Mouse (Mus musculus) hindlimb bud, embryonic 11.5 days (tissue): ENCODE results near the gene Pear1.

Experiments used
- DNase-seq: peaks from one replicate; pipeline ENCODE4 v3.0.0-alpha.2; 2012; ENCODE audit warnings: low read depth, low spot score; ENCODE audit errors: extremely low spot score

The Pear1 gene

GRCm38 (mm10) chr3:87766284-87766667, 57.8 kb downstream of the Pear1 start:
- DNase-seq, result no peak

GRCm38 (mm10) chr3:87765631-87766283, 58.3 kb downstream of the Pear1 start:
- no peak for DNase-seq

DNA sequence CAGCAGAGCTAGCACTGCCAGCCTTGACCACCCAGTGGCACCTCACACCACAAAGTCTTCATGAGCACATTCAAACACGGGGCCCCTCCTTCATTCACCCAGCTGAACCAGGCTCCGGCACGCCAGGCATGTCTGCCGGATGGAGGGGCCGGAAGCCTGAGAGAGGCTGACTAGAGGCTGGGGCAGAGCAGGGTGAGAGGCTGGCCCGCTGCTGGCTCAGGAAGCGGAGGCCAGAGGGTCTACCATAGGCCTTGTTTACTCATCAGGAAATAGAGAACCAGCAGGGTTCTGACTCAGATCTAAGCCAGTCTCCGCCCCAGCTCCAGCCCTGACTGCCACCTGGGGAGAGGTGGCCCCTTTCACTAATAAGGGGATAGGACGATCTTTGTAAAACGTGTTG, 59.0 kb downstream of the Pear1 start:
- no peak for DNase-seq

DNA sequence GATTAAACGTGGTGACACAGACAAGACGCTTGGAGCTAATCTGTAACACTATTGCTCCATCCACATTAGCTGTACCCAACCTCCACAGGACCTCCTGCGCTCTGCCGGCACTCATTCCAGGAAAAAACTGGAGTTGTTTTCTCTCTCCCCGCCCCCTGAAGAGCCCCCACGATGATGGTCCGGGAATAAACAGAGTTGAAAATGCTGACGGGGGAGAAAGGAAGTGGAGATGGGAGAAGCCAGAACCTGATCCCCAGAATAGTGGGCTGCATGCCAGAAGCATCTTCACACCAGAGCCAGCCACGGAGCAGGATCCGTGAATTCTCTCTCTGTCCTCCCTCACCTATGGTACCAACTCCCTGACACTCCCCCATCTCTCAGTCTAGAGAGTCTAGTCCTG, 59.6 kb downstream of the Pear1 start:
- no peak for DNase-seq

DNA sequence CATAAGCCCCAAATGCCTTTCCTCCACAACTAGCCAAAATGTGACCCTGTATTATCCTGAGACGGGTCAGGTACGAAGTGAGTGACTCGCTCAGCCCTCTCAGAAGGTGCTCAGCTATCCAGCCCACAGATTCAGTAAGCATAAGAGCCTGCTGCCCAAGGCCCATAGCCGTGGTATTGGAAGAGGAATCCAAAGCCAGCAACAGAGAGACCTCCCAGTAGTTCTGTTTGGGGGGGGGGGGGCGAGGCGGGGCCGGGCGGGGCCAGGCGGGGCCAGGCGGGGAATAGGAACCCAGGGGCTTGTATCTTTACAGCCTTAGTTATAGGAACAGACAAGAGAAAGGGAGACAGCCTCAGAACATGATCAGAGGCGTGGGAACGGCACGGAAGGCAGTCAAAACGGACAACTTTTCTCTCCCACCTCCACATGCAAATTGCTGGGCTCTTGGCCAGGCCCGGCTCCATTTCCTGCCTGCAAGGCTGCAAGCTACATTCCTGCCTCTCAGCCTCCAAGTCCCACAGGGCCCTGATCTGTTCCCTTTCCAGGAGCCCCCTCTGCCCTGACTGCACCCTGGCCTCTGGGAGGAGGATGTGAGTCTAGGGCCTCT, 60.3 kb downstream of the Pear1 start:
- no peak for DNase-seq

DNA sequence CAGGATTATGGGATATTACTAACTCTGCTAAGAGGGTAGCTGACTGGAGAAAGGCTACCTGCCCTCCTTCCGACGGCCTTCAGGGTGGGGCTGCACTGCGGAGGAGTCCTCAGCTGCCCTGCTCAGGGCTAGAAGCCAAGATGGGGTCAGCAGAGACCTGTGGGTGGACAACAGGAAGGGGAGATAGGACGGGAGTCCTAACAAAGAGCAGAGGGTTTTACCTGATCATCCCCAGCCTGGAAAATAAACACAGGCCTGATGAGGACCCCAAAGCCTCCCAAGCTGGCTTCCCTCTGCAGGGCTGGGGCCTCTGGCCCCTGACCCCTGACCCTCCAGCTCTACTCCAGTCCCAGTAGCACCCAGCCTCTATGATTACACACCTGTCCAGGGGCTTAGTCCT, 60.9 kb downstream of the Pear1 start:
- no peak for DNase-seq

GRCm38 (mm10) chr3:87761408-87762375, 62.4 kb downstream of the Pear1 start:
- no peak for DNase-seq

GRCm38 (mm10) chr3:87758641-87759040, 65.5 kb downstream of the Pear1 start:
- no peak for DNase-seq

- DNase-seq, result no peak
Measured at GRCm38 (mm10) chr3:87756488-87756887, 67.6 kb downstream of the Pear1 start.

DNA sequence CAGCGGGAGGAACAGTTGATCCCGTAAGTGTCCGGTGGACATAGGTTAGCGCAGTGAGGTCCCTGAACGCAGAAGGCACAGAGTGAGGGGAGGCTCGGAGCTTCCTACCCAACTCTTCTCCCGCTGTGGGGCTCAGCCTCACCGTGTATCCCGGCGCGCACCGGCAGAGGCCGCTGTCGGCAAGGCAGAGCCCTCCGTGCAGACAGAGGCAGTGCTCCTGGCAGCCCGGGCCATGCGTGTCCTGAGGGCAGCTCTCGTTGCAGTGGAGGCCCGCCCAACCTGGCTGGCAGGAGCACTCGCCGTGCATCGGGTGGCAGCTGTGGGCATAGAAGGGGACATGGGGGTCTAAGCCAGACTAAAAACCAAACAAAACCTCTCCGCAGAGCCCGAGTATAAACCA, 68.1 kb downstream of the Pear1 start:
- no peak for DNase-seq

DNA sequence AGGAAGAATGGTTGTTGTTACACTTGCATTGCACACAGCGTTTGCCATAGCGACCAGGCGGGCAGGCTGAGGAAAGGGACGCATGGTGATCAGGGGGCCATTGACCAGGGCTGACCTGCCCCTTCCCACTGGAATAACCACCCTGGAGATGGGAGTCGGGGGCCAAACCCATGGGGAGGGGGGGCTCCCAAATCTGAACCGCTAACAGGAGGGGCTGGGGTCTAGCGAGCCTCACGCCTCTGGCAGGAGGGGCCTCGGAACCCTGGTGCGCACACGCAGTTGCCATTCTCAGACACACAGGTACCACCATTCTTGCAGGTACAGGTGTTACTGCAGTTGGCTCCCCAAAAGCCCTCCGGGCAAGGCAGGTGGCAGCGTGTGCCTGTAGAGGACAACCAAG, 70.3 kb downstream of the Pear1 start:
- DNase-seq, result no peak

DNA sequence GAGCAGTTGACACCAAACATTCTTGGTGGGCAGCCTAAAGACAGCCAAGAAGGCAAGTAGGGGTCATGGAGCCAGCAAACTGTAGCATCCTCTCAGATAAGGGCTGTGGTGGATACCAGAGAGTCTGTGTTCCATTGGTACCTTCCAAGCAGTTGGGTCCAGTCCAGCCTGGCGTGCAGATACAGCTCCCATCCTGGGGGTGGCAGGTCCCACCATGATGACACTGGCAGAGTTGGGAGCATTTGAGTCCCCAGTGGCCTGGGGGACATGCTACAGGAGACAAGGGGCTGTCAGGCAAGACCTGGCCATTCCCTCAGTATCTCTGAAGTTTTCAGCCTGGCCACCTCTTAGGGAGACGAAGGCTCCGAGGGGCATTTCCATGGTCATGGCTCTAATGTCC, 71.5 kb downstream of the Pear1 start:
- no peak for DNase-seq

GRCm38 (mm10) chr3:87749977-87750376, 74.1 kb downstream of the Pear1 start:
- no peak for DNase-seq

DNA sequence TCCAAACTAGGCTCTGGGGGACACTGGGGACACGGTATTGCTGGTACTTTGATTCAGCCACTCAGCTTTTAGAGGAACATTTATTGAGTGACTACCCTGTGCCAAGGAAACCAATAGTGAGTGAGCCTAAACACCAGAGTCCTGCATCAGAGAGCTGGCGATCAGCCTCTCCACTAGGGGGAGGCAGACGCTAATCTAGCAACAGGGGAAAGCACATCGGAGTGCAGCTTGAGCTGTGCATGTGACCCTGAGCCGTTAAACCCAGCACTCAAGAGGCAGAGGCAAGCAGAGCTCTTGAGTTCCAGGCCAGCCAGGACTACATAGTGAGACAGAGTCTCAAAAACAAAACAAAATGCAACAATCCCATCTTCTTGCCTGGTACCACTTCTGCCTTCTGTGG, 75.1 kb downstream of the Pear1 start:
- no peak for DNase-seq

- no peak for DNase-seq
Measured at GRCm38 (mm10) chr3:87748431-87748830, 75.7 kb downstream of the Pear1 start, which contains the start of gene Lrrc71. Lrrc71 (minus strand) TSS chr3:87748625.

DNA sequence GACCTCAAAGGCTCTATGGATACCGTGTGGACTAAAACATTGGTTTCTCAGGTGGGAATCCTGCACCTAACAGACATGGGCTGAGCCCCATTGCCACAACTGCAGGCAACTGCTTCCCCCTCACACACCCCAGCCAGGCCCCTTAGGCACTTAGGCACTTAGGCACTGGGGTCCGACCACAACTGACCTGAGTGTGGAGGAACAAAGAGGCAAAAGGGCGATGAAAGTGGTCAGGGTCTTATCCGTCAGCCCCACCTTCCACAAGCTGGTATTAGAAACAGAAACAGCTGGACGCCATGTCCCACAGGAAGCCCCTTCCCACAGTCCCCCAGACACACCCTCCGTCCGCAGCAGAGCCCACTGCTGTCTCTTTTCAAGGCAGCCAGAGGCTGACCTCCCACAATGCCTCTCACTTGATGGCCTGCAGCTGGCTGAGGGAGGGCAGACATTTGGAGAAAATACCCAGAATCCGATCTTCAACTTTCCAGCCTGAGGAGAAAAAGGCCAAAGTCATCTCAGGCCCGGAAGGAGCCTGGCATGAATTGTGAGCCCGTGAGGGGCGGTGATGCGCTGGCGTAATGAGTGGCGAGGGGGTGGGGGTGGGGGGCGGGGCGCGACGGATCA, 79.0 kb downstream of the Pear1 start:
- no peak for DNase-seq

GRCm38 (mm10) chr3:87743927-87744326, 80.2 kb downstream of the Pear1 start:
- no peak for DNase-seq

GRCm38 (mm10) chr3:87742735-87743134, 81.4 kb downstream of the Pear1 start:
- no peak for DNase-seq

GRCm38 (mm10) chr3:87742013-87742412, 82.1 kb downstream of the Pear1 start:
- DNase-seq, result no peak

- DNase-seq, result no peak
Measured at GRCm38 (mm10) chr3:87738906-87739305, 85.2 kb downstream of the Pear1 start.

GRCm38 (mm10) chr3:87735335-87735734, 88.8 kb downstream of the Pear1 start:
- no peak for DNase-seq
